Mouse (Mus musculus) sigmoid colon, adult 10 weeks (tissue): ENCODE measurements around the gene Tas2r119. TPM values are rescaled to one million over a fixed set of nuclear protein-coding genes. Genes with fewer than 3 reads are reported as not detected.

Experiments used
- polyA plus RNA-seq: library from polyadenylated mRNA; stranded (reverse); fragments of 350-450 nt; fragmentation: Illumina TruSeq; extraction: RNeasy Lipid Tissue Mini Kit (QIAGEN cat#74804); gene quantifications from one replicate; pipeline ENCODE4 v1.2.3, GENCODE M21; 2014; ENCODE audit warnings: low read depth, low replicate concordance

Tas2r119 gene
- not detected for polyA plus RNA-seq

GRCm38 (mm10) chr15:32176989-32177388, at the start of gene Tas2r119:
Gene Tas2r119 (plus strand): TSS chr15:32177289.

Other genes starting within 250 kb of the Tas2r119 start
- gene Sema5a, start 67.5 kb downstream of the Tas2r119 start, polyA plus RNA-seq, result 66.5 TPM